Mouse (Mus musculus): ENCODE results near the gene Snrpf. TPM values are rescaled to one million over a fixed set of nuclear protein-coding genes. Genes with fewer than 3 reads are reported as not detected.

Snrpf gene
- polyA plus RNA-seq (2015; fragmentation: Nextera tagmentation; extraction: Ambion mirVana), result 119 and 121 TPM in 2 replicates

- Histone ChIP-seq H3K4me2 (ENCODE audit: low read length) (peak within 1 kb of the TSS; percentile 84), H3K9me3 (replicated peaks; ENCODE audit: low read length) (no peaks in the 10 kb centered on the region), H3K4me3 (replicated peaks; ENCODE audit: low read depth, low read length) (peak within 1 kb of the TSS; percentile 91), H3K9ac (ENCODE audit: low read depth, low read length) (peak within 1 kb of the TSS; percentile 81), H3K36me3 (ENCODE audit: insufficient read depth, low read length) (peaks cover 6% of the 10 kb centered on the region; the same call in 1 of the 2 replicates), H3K27me3 (ENCODE audit: insufficient read depth, low read length) (no peaks in the 10 kb centered on the region), H3K4me1 (replicated peaks; ENCODE audit: insufficient read depth, low read length) (no peaks in the 10 kb centered on the region), H3K27ac (peak within 1 kb of the TSS; percentile 77)
- under 1% methylated on average over 63 of the region's 63 CpGs for WGBS
- TF ChIP-seq CTCF (IDR thresholded peaks at IDR 0.05; ENCODE audit: low read depth), result no peak
- peak; percentile 92 for ATAC-seq (replicated peaks; ENCODE audit: low FRiP score, low read depth)
- peak; percentile 94 for DNase-seq (ENCODE audit: low spot score)
Observed at GRCm38 (mm10) chr10:93589281-93589848, at the start of gene Snrpf. Gene Snrpf (minus strand): TSS chr10:93589706.

- TF ChIP-seq CTCF (IDR thresholded peaks at IDR 0.05; ENCODE audit: low read depth), result no peak
- H3K9me3 ChIP-seq (replicated peaks; ENCODE audit: low read length), result no peaks in the 10 kb centered on the region
- H3K4me3 ChIP-seq (replicated peaks; ENCODE audit: low read depth, low read length), result no peak overlapping the region
- no peak for ATAC-seq (replicated peaks; ENCODE audit: low FRiP score, low read depth)
- no peak overlapping the region for H3K27ac ChIP-seq
- DNase-seq (ENCODE audit: low spot score), result no peak
- 55% methylated on average over 9 of the region's 9 CpGs for WGBS
- H3K4me2 ChIP-seq (ENCODE audit: low read length), result no peak overlapping the region
- no peaks in the 10 kb centered on the region for H3K27me3 ChIP-seq (ENCODE audit: insufficient read depth, low read length)
- 0 out of 2 replicates have a peak, but pooled peaks cover 3% of the 10 kb centered on the region for H3K4me1 ChIP-seq (replicated peaks; ENCODE audit: insufficient read depth, low read length)
- H3K9ac ChIP-seq (ENCODE audit: low read depth, low read length), result no peak overlapping the region
- H3K36me3 ChIP-seq (ENCODE audit: insufficient read depth, low read length), result no peaks in the 10 kb centered on the region
Observed at GRCm38 (mm10) chr10:93635941-93636340, 46.4 kb upstream of the Snrpf start.

- H3K36me3 ChIP-seq (ENCODE audit: insufficient read depth, low read length), result no peaks in the 10 kb centered on the region
- H3K27me3 ChIP-seq (ENCODE audit: insufficient read depth, low read length), result no peaks in the 10 kb centered on the region
- no peak overlapping the region for H3K4me2 ChIP-seq (ENCODE audit: low read length)
- H3K9me3 ChIP-seq (replicated peaks; ENCODE audit: low read length), result no peaks in the 10 kb centered on the region
- no peak overlapping the region for H3K27ac ChIP-seq
- TF ChIP-seq CTCF (IDR thresholded peaks at IDR 0.05; ENCODE audit: low read depth), result no peak
- no peaks in the 10 kb centered on the region for H3K4me1 ChIP-seq (replicated peaks; ENCODE audit: insufficient read depth, low read length)
- 93% methylated on average over 2 of the region's 2 CpGs for WGBS
- DNase-seq (ENCODE audit: low spot score) (no peak), ATAC-seq (replicated peaks; ENCODE audit: low FRiP score, low read depth) (no peak)
- H3K4me3 ChIP-seq (replicated peaks; ENCODE audit: low read depth, low read length), result no peak overlapping the region
- no peak overlapping the region for H3K9ac ChIP-seq (ENCODE audit: low read depth, low read length)
Observed at GRCm38 (mm10) chr10:93633971-93634370, 44.5 kb upstream of the Snrpf start.

GRCm38 (mm10) chr10:93633563-93633962 lies 44.1 kb upstream of the Snrpf start:
- Histone ChIP-seq H3K36me3 (ENCODE audit: insufficient read depth, low read length) (no peaks in the 10 kb centered on the region), H3K27me3 (ENCODE audit: insufficient read depth, low read length) (no peaks in the 10 kb centered on the region), H3K4me2 (ENCODE audit: low read length) (no peak overlapping the region), H3K27ac (no peak overlapping the region), H3K9me3 (replicated peaks; ENCODE audit: low read length) (no peaks in the 10 kb centered on the region), H3K4me1 (replicated peaks; ENCODE audit: insufficient read depth, low read length) (no peaks in the 10 kb centered on the region), H3K9ac (ENCODE audit: low read depth, low read length) (no peak overlapping the region), H3K4me3 (replicated peaks; ENCODE audit: low read depth, low read length) (no peak overlapping the region)
- ATAC-seq (replicated peaks; ENCODE audit: low FRiP score, low read depth) (no peak), DNase-seq (ENCODE audit: low spot score) (no peak)
- TF ChIP-seq CTCF (IDR thresholded peaks at IDR 0.05; ENCODE audit: low read depth), result no peak
- WGBS, result 87% methylated on average over 5 of the region's 5 CpGs

GRCm38 (mm10) chr10:93632086-93632485 lies 42.6 kb upstream of the Snrpf start:
- 75% methylated on average over 4 of the region's 4 CpGs for WGBS
- TF ChIP-seq CTCF (IDR thresholded peaks at IDR 0.05; ENCODE audit: low read depth), result no peak

GRCm38 (mm10) chr10:93630310-93630709 lies 40.8 kb upstream of the Snrpf start:
- Histone ChIP-seq H3K27ac (no peak overlapping the region), H3K36me3 (ENCODE audit: insufficient read depth, low read length) (no peaks in the 10 kb centered on the region), H3K9me3 (replicated peaks; ENCODE audit: low read length) (no peaks in the 10 kb centered on the region), H3K4me1 (replicated peaks; ENCODE audit: insufficient read depth, low read length) (no peaks in the 10 kb centered on the region), H3K27me3 (ENCODE audit: insufficient read depth, low read length) (no peaks in the 10 kb centered on the region), H3K9ac (ENCODE audit: low read depth, low read length) (no peak overlapping the region), H3K4me2 (ENCODE audit: low read length) (no peak overlapping the region), H3K4me3 (replicated peaks; ENCODE audit: low read depth, low read length) (no peak overlapping the region)
- TF ChIP-seq CTCF (IDR thresholded peaks at IDR 0.05; ENCODE audit: low read depth), result no peak
- DNase-seq (ENCODE audit: low spot score) (no peak), ATAC-seq (replicated peaks; ENCODE audit: low FRiP score, low read depth) (no peak)
- WGBS, result 86% methylated on average over 5 of the region's 5 CpGs

More at GRCm38 (mm10) chr10:93632086-93632485, 42.6 kb upstream of the Snrpf start:
- Histone ChIP-seq H3K27me3 (ENCODE audit: insufficient read depth, low read length) (no peaks in the 10 kb centered on the region), H3K9me3 (replicated peaks; ENCODE audit: low read length) (no peaks in the 10 kb centered on the region), H3K4me3 (replicated peaks; ENCODE audit: low read depth, low read length) (no peak overlapping the region), H3K9ac (ENCODE audit: low read depth, low read length) (no peak overlapping the region), H3K4me1 (replicated peaks; ENCODE audit: insufficient read depth, low read length) (no peaks in the 10 kb centered on the region), H3K36me3 (ENCODE audit: insufficient read depth, low read length) (no peaks in the 10 kb centered on the region), H3K4me2 (ENCODE audit: low read length) (no peak overlapping the region), H3K27ac (no peak overlapping the region)
- DNase-seq (ENCODE audit: low spot score) (no peak), ATAC-seq (replicated peaks; ENCODE audit: low FRiP score, low read depth) (no peak)

GRCm38 (mm10) chr10:93624151-93624550 lies 34.6 kb upstream of the Snrpf start:
- no peak for ATAC-seq (replicated peaks; ENCODE audit: low FRiP score, low read depth)
- H3K4me3 ChIP-seq (replicated peaks; ENCODE audit: low read depth, low read length), result no peak overlapping the region
- no peaks in the 10 kb centered on the region for H3K36me3 ChIP-seq (ENCODE audit: insufficient read depth, low read length)
- no peak overlapping the region for H3K9ac ChIP-seq (ENCODE audit: low read depth, low read length)
- 41% methylated on average over 10 of the region's 10 CpGs for WGBS
- no peaks in the 10 kb centered on the region for H3K9me3 ChIP-seq (replicated peaks; ENCODE audit: low read length)
- H3K4me1 ChIP-seq (replicated peaks; ENCODE audit: insufficient read depth, low read length), result peaks cover 6% of the 10 kb centered on the region
- H3K27ac ChIP-seq, result peak overlapping the region; percentile 60; the same call in 1 of the 2 replicates
- no peaks in the 10 kb centered on the region for H3K27me3 ChIP-seq (ENCODE audit: insufficient read depth, low read length)
- H3K4me2 ChIP-seq (ENCODE audit: low read length), result peak overlapping the region; percentile 48
- no peak for TF ChIP-seq CTCF (IDR thresholded peaks at IDR 0.05; ENCODE audit: low read depth)
- DNase-seq (ENCODE audit: low spot score), result no peak

Measured in kidney, postnatal 0 days (tissue).